Mouse (Mus musculus) kidney, postnatal 0 days (tissue): ENCODE data around the gene Ubash3a. TPM values are rescaled to one million over a fixed set of nuclear protein-coding genes. Genes with fewer than 3 reads are reported as not detected.

Experiments used
- ATAC-seq: fragments of 200-750 bp; cut with Nextera tagmentation; replicated peaks from 2 replicates; pipeline ENCODE4 v1.8.0; 2017; ENCODE audit warnings: low read depth, moderate number of reproducible peaks, moderate TSS enrichment, moderate library complexity; ENCODE audit not compliant: low FRiP score
- DNase-seq: peaks from one replicate; pipeline ENCODE4 v3.0.0-alpha.2; 2016; ENCODE audit warnings: low spot score
- H3K27ac ChIP-seq: fragments of 300-500 bp; sonication (generic); 2 replicates; pipeline ENCODE4 v1.5.1; 2014; ENCODE audit warnings: mild to moderate bottlenecking
- H3K27me3 ChIP-seq: fragments of 300-500 bp; sonication (generic); 2 replicates; pipeline ENCODE4 v1.6.1; 2014; ENCODE audit warnings: low read length, mixed read lengths; ENCODE audit not compliant: insufficient read depth
- H3K36me3 ChIP-seq: fragments of 300-500 bp; sonication (generic); 2 replicates; pipeline ENCODE4 v1.6.1; 2014; ENCODE audit warnings: low read length, mixed read lengths; ENCODE audit not compliant: insufficient read depth
- H3K4me1 ChIP-seq: fragments of 300-500 bp; sonication (generic); replicated peaks from 2 replicates; pipeline ENCODE4 v1.6.1; 2014; ENCODE audit warnings: antibody characterized with exemption, low read length, mixed read lengths; ENCODE audit not compliant: insufficient read depth
- H3K4me2 ChIP-seq: fragments of 300-500 bp; sonication (generic); 2 replicates; pipeline ENCODE4 v1.6.1; 2014; ENCODE audit warnings: mild to moderate bottlenecking, low read length, moderate library complexity, mixed read lengths
- H3K4me3 ChIP-seq: fragments of 300-500 bp; sonication (generic); replicated peaks from 2 replicates; pipeline ENCODE4 v1.5.1; 2014; ENCODE audit warnings: low read depth, low read length
- H3K9ac ChIP-seq: fragments of 300-500 bp; sonication (generic); 2 replicates; pipeline ENCODE4 v1.6.1; 2014; ENCODE audit warnings: low read depth, low read length
- H3K9me3 ChIP-seq: fragments of 300-500 bp; sonication (generic); replicated peaks from 2 replicates; pipeline ENCODE4 v1.6.1; 2016; ENCODE audit warnings: low read length, inconsistent platforms, mixed read lengths
- CTCF ChIP-seq: IDR thresholded peaks from 2 replicates; pipeline ENCODE4 v1.5.1; 2016; ENCODE audit warnings: antibody characterized with exemption, low read depth, mild to moderate bottlenecking, moderate library complexity
- WGBS: fragments of 180-500 bp; shearing (Covaris S2); extraction: QIAGEN DNeasy Blood & Tissue Kit; methylation state at CpG from one replicate; pipeline ENCODE4 v1.1.7; 2014; 5-methylcytosine and 5-hydroxymethylcytosine counted together
- polyA plus RNA-seq: library from polyadenylated mRNA; unstranded; fragments of >200 nt; fragmentation: Nextera tagmentation; extraction: Ambion mirVana; gene quantifications from 2 replicates; pipeline ENCODE4 v1.2.1, GENCODE M21; 2015

Ubash3a gene
- polyA plus RNA-seq, 1 experiment from 2014 or later, result 0.14 TPM

DNA sequence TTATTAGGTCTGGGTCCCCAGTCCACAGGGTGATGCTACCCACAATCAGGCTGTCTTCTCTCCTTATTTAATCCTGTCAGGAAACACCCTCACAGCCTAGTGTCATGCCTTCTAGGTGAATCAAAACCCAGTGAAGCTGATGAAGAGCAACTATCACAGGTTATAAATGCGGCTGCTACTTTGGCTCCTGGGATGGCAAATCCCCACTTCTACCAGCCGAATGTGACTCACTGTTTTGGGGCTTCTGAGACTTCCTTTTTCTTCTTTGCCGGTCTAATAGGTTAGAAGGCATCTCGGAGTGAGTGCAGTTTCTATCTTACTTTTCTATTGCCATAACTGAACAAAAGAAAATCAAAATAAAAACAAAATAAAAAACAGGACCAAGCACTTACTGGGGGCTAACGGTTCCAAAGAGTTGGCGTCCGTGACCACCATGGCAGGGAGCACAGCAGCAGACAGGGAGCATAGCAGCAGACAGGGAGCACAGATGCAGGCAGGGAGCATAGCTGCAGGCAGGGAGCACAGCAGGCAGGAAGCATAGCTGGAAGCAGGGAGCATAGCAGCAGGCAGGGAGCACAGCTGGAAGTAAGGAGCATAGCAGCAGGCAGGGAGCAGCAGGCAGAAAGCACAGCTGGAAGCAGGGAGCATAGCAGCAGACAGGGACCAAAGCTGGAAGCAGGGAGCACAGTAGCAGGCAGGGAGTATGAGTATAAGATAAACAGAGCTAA, 81.5 kb downstream of the Ubash3a start:
- ATAC-seq (no peak), DNase-seq (no peak)
- Histone ChIP-seq H3K27me3 (no peaks in the 10 kb centered on the region), H3K4me3 (no peak overlapping the region), H3K27ac (no peak overlapping the region), H3K36me3 (no peaks in the 10 kb centered on the region), H3K9ac (no peak overlapping the region), H3K4me2 (no peak overlapping the region), H3K9me3 (no peaks in the 10 kb centered on the region), H3K4me1 (no peaks in the 10 kb centered on the region)
- 64% methylated on average over 7 of the region's 7 CpGs for WGBS
- no peak for TF ChIP-seq CTCF

GRCm38 (mm10) chr17:31290311-31290710, 82.6 kb downstream of the Ubash3a start:
- no peak overlapping the region for H3K4me3 ChIP-seq
- H3K27me3 ChIP-seq, result no peaks in the 10 kb centered on the region
- H3K9ac ChIP-seq, result no peak overlapping the region
- H3K27ac ChIP-seq, result no peak overlapping the region
- no peaks in the 10 kb centered on the region for H3K36me3 ChIP-seq
- H3K4me2 ChIP-seq, result no peak overlapping the region
- DNase-seq (no peak), ATAC-seq (no peak)
- H3K4me1 ChIP-seq, result no peaks in the 10 kb centered on the region
- TF ChIP-seq CTCF, result no peak
- H3K9me3 ChIP-seq, result no peaks in the 10 kb centered on the region

DNA sequence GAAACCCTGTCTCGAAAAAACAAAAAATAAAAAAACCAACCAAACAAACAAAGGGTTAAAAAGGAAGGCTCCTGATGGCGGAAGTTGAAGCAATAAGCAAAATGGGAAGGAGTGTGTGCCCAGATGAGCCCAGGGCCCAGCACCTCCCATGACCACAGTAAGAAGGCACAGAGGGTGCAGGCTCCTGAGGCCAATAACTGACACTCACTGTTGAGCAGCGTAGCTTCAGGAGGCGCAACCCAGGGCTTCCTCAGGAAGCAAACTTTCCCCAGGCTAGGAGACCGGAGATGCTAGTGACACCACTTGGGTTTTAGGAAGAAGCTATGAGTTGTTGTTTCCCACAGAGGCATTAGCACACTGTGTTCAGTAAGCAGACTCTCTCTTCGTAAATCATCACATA, 83.2 kb downstream of the Ubash3a start:
- no peak for ATAC-seq
- H3K4me2 ChIP-seq, result no peak overlapping the region
- TF ChIP-seq CTCF, result no peak
- no peaks in the 10 kb centered on the region for H3K9me3 ChIP-seq
- H3K4me1 ChIP-seq, result peaks cover 5% of the 10 kb centered on the region; the same call in 1 of the 2 replicates
- no peak overlapping the region for H3K4me3 ChIP-seq
- H3K36me3 ChIP-seq, result no peaks in the 10 kb centered on the region
- H3K27me3 ChIP-seq, result no peaks in the 10 kb centered on the region
- 63% methylated on average over 6 of the region's 6 CpGs for WGBS
- no peak overlapping the region for H3K27ac ChIP-seq
- DNase-seq, result peak; percentile 58
- no peak overlapping the region for H3K9ac ChIP-seq

GRCm38 (mm10) chr17:31294363-31295214, 86.9 kb downstream of the Ubash3a start:
- no peak overlapping the region for H3K4me3 ChIP-seq
- no peak overlapping the region for H3K27ac ChIP-seq
- H3K27me3 ChIP-seq, result no peaks in the 10 kb centered on the region
- H3K36me3 ChIP-seq, result no peaks in the 10 kb centered on the region
- DNase-seq (no peak), ATAC-seq (no peak)
- peak; percentile 49 for TF ChIP-seq CTCF
- WGBS, result 78% methylated on average over 15 of the region's 15 CpGs
- H3K9me3 ChIP-seq, result no peaks in the 10 kb centered on the region
- peaks cover 13% of the 10 kb centered on the region; the same call in 1 of the 2 replicates for H3K4me1 ChIP-seq
- no peak overlapping the region for H3K4me2 ChIP-seq
- H3K9ac ChIP-seq, result no peak overlapping the region

- Histone ChIP-seq H3K27ac (no peak overlapping the region), H3K36me3 (no peaks in the 10 kb centered on the region), H3K9ac (peak overlapping the region; percentile 66), H3K27me3 (no peaks in the 10 kb centered on the region), H3K9me3 (no peaks in the 10 kb centered on the region), H3K4me2 (peak overlapping the region; percentile 96), H3K4me3 (peak overlapping the region; percentile 58), H3K4me1 (peaks cover 13% of the 10 kb centered on the region; the same call in 1 of the 2 replicates)
- DNase-seq, result peak; percentile 52
- TF ChIP-seq CTCF, result peak; percentile 59
- ATAC-seq, result peak; percentile 7; the same call in 1 of the 2 replicates
- WGBS, result 31% methylated on average over 25 of the region's 25 CpGs
Measured at GRCm38 (mm10) chr17:31295215-31295891, 87.7 kb downstream of the Ubash3a start.
